Mouse (Mus musculus) frontal cortex, postnatal 14 days (tissue): ENCODE measurements at regions not wholly inside any gene's neighbourhood (a gene's known extent, or its start where the extent isn't known, plus 50 kb on each side); places are given as distances from the start of the nearest gene placed in this dataset.

Experiments
- DNase-seq, 2 experiments: peaks; one replicate each; pipeline ENCODE4 v3.0.0; 2022; ENCODE audit warnings: low spot score in 2 of 2

DNA sequence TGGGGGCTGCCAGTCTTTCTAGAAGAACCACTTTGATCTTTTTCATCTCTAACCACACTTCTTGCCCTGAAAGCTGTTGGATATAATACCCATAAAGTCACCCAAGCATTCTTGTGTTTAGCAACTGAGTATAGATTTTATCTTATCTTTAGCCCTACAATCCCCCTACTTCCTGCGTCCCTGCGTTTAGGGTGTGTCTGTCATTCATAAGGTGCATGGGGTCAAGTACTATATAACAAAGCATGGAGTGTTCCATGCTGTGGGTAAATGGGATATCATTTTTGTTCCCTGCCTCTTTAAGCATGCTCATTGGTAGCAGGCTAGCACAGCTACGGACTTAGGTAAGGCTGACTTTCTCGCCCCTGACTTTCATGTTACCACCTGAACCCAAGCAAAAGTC, 122.5 kb upstream of the Twist2 start:
- no peak for DNase-seq

GRCm38 (mm10) chr1:91685031-91685430, 116.2 kb upstream of the Twist2 start:
- DNase-seq, result no peak

DNA sequence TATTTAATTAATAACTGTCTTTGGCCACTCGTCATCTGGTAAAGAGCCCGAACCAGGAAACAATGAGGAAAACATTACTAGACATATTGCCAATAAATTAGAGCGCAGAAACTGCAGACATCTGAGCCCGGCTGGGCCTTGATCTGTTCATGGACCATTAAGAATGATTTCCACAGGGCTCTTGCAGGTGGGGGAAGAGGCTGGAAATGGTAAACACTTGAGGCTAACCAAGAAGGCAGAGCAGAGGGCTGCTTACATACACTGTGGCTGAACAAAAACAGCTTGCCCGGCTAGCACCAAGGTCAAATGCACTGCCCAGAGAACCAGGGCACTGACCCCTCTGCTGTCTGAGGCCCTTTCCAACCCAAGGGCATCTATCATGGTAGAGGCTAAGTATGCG, 115.5 kb upstream of the Twist2 start:
- DNase-seq, result no peak

- DNase-seq, result no peak
Measured at GRCm38 (mm10) chr1:91691601-91692000, 109.7 kb upstream of the Twist2 start.

GRCm38 (mm10) chr1:91692709-91693460, 108.4 kb upstream of the Twist2 start:
- DNase-seq, result no peak

GRCm38 (mm10) chr1:91697053-91697452, 104.2 kb upstream of the Twist2 start:
- DNase-seq, result no peak

- DNase-seq, result no peak
Measured at GRCm38 (mm10) chr1:91701475-91701874, 99.8 kb upstream of the Twist2 start.

GRCm38 (mm10) chr1:91702021-91702420, 99.2 kb upstream of the Twist2 start:
- no peak for DNase-seq

DNA sequence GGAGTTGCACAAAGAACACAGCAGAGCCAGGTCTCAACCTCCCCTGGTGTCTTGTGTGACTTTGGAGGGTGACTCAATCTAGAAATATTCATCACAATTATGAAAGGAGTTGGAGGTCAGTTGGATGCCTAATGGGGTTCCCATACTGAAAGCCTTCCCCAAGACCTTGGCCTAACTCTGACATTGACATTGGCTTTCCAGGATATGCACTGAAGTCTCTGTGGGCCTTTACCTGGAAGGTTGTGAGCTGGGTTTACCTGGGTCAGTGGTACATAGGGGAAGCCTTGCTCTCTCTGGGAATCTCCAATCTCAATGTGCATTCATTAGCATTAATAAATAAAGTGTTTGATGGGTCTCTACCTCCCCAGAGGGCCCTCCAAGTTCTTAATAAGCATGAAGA, 98.5 kb upstream of the Twist2 start:
- no peak for DNase-seq

GRCm38 (mm10) chr1:91705451-91705850, 95.8 kb upstream of the Twist2 start:
- DNase-seq, result peak in 1 of 2 experiments; percentile 18

GRCm38 (mm10) chr1:91708550-91709243, 92.6 kb upstream of the Twist2 start:
- DNase-seq, result no peak

DNA sequence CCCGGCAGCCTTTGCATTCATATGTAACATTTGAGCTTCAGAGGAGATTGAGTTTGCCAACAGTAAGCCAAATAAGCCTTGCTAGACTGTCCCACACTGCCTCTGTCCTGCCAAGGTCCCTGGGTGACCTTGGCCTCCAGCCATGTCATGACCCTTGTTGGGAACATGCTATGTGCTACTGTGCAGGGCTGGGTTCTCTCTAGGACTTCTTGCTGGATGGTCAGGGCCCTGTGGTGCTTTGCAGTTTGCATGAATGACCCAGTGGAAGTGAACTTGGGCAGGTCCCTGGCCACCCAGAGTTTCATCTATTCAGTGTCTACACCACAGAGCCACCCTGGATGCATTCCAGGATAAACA, 92.0 kb upstream of the Twist2 start:
- DNase-seq, result no peak

DNA sequence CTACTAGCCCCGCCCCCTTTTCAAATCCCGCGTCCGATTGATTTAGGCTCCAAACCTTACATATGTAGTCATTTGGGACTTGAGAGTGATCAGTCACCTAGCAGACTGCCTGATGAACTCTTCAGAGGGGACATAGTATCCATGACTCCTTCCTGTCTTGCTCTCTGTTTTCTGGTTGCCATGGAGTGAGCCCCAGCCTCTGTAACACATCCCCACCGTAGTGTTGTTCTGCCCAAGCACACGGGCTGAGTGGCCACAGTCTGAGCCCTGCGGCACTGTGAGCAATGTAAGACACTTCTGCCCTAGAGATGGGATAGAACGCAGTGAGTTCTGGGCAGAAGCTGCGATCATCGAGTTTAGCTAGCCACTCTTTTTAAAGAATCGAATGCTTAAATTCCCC, 88.1 kb upstream of the Twist2 start:
- DNase-seq, result no peak

- DNase-seq, result no peak
Measured at GRCm38 (mm10) chr1:91714266-91714665, 87.0 kb upstream of the Twist2 start.

DNA sequence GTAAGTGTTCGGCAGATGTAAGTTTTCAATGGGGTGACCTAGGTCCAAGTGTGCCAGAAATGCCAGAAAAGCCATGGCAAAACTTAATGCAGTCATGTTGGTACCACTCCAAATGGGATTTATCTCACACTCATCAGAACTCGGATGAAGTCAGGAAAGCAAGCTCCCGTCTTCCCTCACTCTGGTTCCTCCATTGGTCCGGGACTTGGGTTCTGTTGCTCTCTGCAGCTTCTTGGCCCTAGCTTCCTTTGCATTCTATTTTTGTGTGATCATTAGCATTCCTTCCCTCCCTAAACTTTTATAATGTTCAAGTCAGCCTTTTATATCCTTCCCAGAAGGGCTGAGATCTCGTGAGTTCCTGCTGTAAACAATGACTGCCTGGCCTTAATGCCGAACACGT, 85.9 kb upstream of the Twist2 start:
- no peak for DNase-seq

GRCm38 (mm10) chr1:91715791-91716190, 85.5 kb upstream of the Twist2 start:
- DNase-seq, result no peak

DNA sequence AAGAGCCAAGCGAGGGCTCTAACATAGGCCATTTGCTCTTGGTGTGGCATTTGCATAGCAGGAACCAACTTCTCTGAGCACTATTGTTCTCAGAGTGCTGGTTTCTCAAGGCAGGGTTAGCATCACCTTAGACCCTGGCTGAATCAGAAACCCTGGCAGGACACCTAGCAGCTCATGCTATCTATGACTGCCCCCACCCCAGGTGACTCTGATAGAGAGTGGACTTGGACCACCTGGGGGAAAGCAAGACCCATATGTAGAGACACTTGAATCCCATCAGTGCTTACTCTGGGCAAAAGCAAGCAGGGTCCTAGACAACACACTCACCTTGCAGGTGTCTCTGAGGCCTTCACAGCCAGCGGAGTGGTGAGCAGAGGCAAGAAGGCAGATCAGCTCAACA, 84.4 kb upstream of the Twist2 start:
- DNase-seq, result no peak

DNA sequence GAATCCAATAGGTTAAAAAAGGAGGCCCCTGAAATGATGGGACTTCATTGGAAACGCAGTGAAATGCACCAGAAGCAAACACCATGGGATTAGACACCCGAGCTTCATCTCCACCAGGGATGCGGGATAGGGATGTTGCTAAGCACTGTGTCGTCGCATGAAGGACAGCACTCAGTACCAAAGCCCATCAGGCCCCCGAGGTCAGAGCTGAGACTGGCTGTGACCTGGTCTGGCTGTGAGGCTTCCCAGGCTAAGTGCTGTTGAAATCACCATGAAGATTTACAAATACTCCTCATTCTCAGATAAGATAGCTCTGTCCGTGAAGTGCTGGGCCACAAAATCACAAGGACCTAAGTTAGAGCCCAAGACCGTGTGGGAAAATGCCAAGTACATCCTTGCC, 83.3 kb upstream of the Twist2 start:
- DNase-seq, result no peak

DNA sequence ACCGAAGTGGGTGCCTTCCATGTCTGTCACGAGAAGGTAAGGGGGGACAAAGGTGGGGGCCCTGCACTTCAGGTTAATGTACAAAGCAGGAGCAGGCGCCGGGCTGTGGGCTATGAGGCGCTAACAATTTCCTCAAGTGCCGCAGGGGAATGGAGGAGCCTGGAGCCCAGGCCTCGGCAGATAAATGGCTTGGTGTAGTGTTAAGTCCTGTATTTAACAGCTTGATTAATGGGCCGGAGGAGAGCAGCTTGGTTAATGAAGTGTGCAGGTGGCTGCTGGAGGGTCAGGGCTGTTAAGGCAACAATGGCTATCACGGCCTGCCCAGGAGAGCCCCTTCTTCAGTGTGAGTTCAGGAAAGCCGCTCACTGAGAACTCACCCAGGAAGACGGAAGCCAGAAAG, 72.0 kb upstream of the Twist2 start:
- DNase-seq, result no peak

DNA sequence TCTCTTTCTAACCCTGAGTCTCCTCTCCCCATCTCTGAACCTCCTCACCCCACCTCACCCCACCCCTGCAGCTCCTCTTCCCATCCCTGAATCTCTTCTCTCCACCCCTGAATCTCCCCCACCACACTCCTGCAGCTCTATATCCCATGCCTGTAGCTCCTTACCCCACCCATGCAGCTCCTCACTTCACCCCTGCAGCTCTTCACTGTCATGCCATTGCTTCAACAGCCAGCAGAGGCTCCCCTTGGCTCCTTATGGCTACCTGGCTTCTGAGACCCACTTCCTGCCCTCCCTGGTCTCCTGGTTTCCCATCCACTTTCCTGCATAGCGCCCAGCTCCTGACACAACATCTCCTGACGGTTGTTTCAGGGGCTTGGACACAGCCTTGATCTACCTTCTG, 71.0 kb upstream of the Twist2 start:
- DNase-seq, result no peak

GRCm38 (mm10) chr1:91731703-91732102, 69.6 kb upstream of the Twist2 start:
- DNase-seq, result no peak

DNA sequence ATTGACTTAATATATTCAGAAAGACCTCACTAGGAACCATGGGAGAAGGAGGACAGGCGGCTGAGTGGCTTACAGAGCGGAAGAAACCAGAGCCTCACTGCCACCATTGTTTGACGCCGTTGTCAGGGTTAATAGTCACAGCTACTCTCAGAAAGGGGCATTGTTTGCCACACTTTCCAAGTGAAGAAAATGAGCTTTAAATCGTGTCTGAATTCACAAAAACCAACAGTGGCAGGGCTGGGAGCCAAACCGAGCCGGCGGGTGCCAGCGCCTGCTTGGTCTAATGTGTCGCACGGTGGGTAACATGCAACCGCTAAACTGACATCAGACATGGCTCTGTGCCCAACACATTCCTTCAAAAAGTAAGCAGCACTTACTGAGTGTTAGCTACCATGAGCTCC, 68.8 kb upstream of the Twist2 start:
- DNase-seq, result no peak

DNA sequence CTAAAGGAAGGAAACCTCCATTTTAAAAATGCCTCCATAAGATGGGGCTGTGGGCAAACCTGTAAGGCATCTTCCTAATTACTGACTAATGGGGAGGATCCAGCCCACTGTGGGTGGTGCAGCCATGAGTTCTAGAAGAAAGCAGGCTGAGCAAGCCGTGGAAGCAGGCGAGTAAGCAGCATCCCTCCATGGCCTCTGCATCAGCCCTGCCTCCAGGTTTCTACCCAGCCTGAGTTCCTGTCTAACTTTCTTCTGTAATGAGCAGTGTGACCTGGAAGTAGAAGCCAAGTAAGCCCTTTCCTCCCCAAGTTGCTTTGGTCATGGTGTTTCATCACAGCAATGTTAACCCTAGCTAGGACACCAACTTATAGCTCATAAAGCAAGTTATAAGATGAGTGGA, 66.5 kb upstream of the Twist2 start:
- no peak for DNase-seq

DNA sequence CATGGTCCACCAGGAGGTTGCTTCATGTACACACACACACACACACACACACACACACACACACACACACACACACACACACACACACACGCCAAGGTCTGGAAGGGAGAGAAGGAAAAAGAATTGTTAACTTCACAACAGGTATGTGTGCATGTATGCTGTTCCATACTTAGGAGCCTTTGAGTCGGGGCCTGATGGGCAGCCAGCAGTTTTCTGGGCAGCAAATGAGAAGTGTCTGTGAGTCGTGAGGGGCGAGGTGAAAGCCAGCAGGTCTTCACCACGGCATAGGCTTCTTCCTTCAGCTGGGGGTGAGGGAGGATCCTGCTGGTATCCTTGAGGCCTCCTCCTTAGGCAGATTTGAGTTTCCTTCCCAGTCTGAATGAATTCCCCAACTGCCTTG, 65.8 kb upstream of the Twist2 start:
- no peak for DNase-seq
